Mouse (Mus musculus) gonadal fat pad, adult 2 months (tissue): Measurements from ENCODE around the gene Ddx24. TPM values are rescaled to one million over a fixed set of nuclear protein-coding genes. Genes with fewer than 3 reads are reported as not detected.
"Not testable (repeated sequence)": the region's sequence is repeated elsewhere in the genome, so short reads cannot be mapped to it uniquely, and the experiment has no call there.

Source experiments
- DNase-seq: peaks from one replicate; pipeline ENCODE4 v3.0.0-alpha.2; 2012; ENCODE audit warnings: low read depth
- polyA plus RNA-seq: library from polyadenylated mRNA; depleted of rRNA; stranded (reverse); fragments of >200 nt; gene quantifications from 2 replicates; pipeline ENCODE4 v1.2.3, GENCODE M21; 2012; rRNA removed

Ddx24 gene
- 46.4 and 50.1 TPM in 2 replicates for polyA plus RNA-seq

- peak; percentile 75 for DNase-seq
Observed at GRCm38 (mm10) chr12:103425729-103426470, at the start of gene Ddx24. Gene Ddx24, minus strand, starts transcription at chr12:103425830.

GRCm38 (mm10) chr12:103474481-103474880 lies 48.9 kb upstream of the Ddx24 start:
- no peak for DNase-seq

GRCm38 (mm10) chr12:103457140-103457539 lies 31.5 kb upstream of the Ddx24 start, which contains the start of gene Ifi27l2b:
Gene Ifi27l2b, minus strand, starts transcription at chr12:103457223.
- no peak for DNase-seq

- DNase-seq: not testable (repeated sequence)
Observed at GRCm38 (mm10) chr12:103456727-103457126, 31.1 kb upstream of the Ddx24 start.

- no peak for DNase-seq
Observed at GRCm38 (mm10) chr12:103453361-103453760, 27.7 kb upstream of the Ddx24 start.

- no peak for DNase-seq
Observed at GRCm38 (mm10) chr12:103445060-103445459, 19.4 kb upstream of the Ddx24 start.

- DNase-seq: not testable (repeated sequence)
Observed at GRCm38 (mm10) chr12:103444261-103444660, 18.6 kb upstream of the Ddx24 start.

- DNase-seq: no peak
Observed at GRCm38 (mm10) chr12:103443524-103443923, 17.9 kb upstream of the Ddx24 start, which contains the start of gene Ifi27l2a. Gene Ifi27l2a, minus strand, starts transcription at chr12:103443680.

- peak; percentile 86 for DNase-seq
Observed at GRCm38 (mm10) chr12:103437601-103438000, 12.0 kb upstream of the Ddx24 start.

GRCm38 (mm10) chr12:103434861-103435260 lies 9.2 kb upstream of the Ddx24 start:
- DNase-seq: no peak

GRCm38 (mm10) chr12:103433986-103434731 lies 8.5 kb upstream of the Ddx24 start, which contains the start of gene Ifi27:
Gene Ifi27, plus strand, starts transcription at chr12:103434211.
- DNase-seq: no peak

- DNase-seq: no peak
Observed at GRCm38 (mm10) chr12:103433430-103433829, 7.8 kb upstream of the Ddx24 start.

GRCm38 (mm10) chr12:103426710-103427109 lies 1.1 kb upstream of the Ddx24 start:
- no peak for DNase-seq

- no peak for DNase-seq
Observed at GRCm38 (mm10) chr12:103425016-103425728, 458 bp downstream of the Ddx24 start.

GRCm38 (mm10) chr12:103408144-103408543 lies 17.5 kb downstream of the Ddx24 start:
- no peak for DNase-seq

GRCm38 (mm10) chr12:103407720-103408119 lies 17.9 kb downstream of the Ddx24 start, which contains the start of gene 9330161L09Rik:
Gene 9330161L09Rik, minus strand, starts transcription at chr12:103407820.
- no peak for DNase-seq

- DNase-seq: no peak
Observed at GRCm38 (mm10) chr12:103404131-103404530, 21.5 kb downstream of the Ddx24 start.

GRCm38 (mm10) chr12:103396751-103397150 lies 28.9 kb downstream of the Ddx24 start:
- no peak for DNase-seq

- no peak for DNase-seq
Observed at GRCm38 (mm10) chr12:103395486-103396275, 29.9 kb downstream of the Ddx24 start.

GRCm38 (mm10) chr12:103393528-103393927 lies 32.1 kb downstream of the Ddx24 start:
- DNase-seq: no peak

- no peak for DNase-seq
Observed at GRCm38 (mm10) chr12:103391098-103391497, 34.5 kb downstream of the Ddx24 start.
